Mouse (Mus musculus) limb, embryonic 15.5 days (tissue): ENCODE results near the gene Dlg2. TPM values are rescaled to one million over a fixed set of nuclear protein-coding genes. Genes with fewer than 3 reads are reported as not detected.

Experiments
- ATAC-seq: fragments of 200-750 bp; cut with Nextera tagmentation; 2 replicates; pipeline ENCODE4 v1.8.0; 2017; ENCODE audit warnings: low read depth, moderate TSS enrichment; ENCODE audit not compliant: insufficient number of reproducible peaks, low FRiP score, low TSS enrichment
- H3K27ac ChIP-seq: fragments of 300-500 bp; sonication (generic); 2 replicates; pipeline ENCODE4 v1.5.1; 2015; ENCODE audit warnings: moderate library complexity, mild to moderate bottlenecking, inconsistent platforms
- H3K27me3 ChIP-seq: fragments of 300-500 bp; sonication (generic); 2 replicates; pipeline ENCODE4 v1.6.1; 2015; ENCODE audit warnings: inconsistent platforms
- H3K36me3 ChIP-seq: fragments of 300-500 bp; sonication (generic); 2 replicates; pipeline ENCODE4 v1.6.1; 2015; ENCODE audit warnings: inconsistent platforms
- H3K4me1 ChIP-seq: fragments of 300-500 bp; sonication (generic); 2 replicates; pipeline ENCODE4 v1.6.1; 2015; ENCODE audit warnings: inconsistent platforms
- H3K4me2 ChIP-seq: fragments of 300-500 bp; sonication (generic); 2 replicates; pipeline ENCODE4 v1.6.1; 2015; ENCODE audit warnings: mild to moderate bottlenecking, inconsistent platforms
- H3K4me3 ChIP-seq: fragments of 300-500 bp; sonication (generic); 2 replicates; pipeline ENCODE4 v1.5.1; 2015; ENCODE audit warnings: mild to moderate bottlenecking, inconsistent platforms
- H3K9ac ChIP-seq: fragments of 300-500 bp; sonication (generic); 2 replicates; pipeline ENCODE4 v1.6.1; 2015; ENCODE audit warnings: inconsistent platforms
- H3K9me3 ChIP-seq: fragments of 300-500 bp; sonication (generic); 2 replicates; pipeline ENCODE4 v1.6.1; 2016; ENCODE audit warnings: inconsistent platforms
- WGBS: fragments of 180-500 bp; shearing (Covaris S2); methylation state at CpG from one replicate; pipeline ENCODE4 v1.1.7; 2015; 5-methylcytosine and 5-hydroxymethylcytosine counted together
- polyA plus RNA-seq: library from polyadenylated mRNA; unstranded; fragments of >200 nt; fragmentation: Nextera tagmentation; extraction: Ambion mirVana; gene quantifications from 2 replicates; pipeline ENCODE4 v1.2.1, GENCODE M21; 2015

Gene Dlg2
- polyA plus RNA-seq, 1 experiment from 2014 or later, result 7.6 TPM

DNA sequence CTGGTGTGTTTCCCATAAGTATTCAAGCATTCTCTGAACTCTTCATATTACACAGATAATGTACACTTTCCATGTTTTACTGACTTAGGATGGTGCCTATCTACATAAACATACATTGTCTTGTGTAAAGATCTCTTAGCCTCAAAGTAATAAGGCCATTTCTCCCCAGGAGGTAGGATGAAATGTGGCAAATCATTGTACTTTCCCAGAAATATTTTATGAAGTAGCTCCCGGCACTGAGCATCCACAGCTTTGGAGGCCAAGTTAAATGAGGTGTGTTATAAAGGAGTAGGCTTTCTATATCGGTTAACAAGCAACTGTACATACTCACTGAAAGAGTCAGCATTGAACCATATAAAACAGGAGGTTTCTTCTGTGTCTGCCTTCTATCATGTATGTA lies 1960.7 kb downstream of the Dlg2 start:
- Histone ChIP-seq H3K9ac (no peak overlapping the region), H3K4me1 (no peaks in the 10 kb centered on the region), H3K27me3 (no peaks in the 10 kb centered on the region), H3K36me3 (no peaks in the 10 kb centered on the region), H3K27ac (no peak overlapping the region), H3K4me3 (no peak overlapping the region), H3K9me3 (no peaks in the 10 kb centered on the region), H3K4me2 (no peak overlapping the region)
- WGBS, result 81% methylated on average over 2 of the region's 2 CpGs
- no peak for ATAC-seq

DNA sequence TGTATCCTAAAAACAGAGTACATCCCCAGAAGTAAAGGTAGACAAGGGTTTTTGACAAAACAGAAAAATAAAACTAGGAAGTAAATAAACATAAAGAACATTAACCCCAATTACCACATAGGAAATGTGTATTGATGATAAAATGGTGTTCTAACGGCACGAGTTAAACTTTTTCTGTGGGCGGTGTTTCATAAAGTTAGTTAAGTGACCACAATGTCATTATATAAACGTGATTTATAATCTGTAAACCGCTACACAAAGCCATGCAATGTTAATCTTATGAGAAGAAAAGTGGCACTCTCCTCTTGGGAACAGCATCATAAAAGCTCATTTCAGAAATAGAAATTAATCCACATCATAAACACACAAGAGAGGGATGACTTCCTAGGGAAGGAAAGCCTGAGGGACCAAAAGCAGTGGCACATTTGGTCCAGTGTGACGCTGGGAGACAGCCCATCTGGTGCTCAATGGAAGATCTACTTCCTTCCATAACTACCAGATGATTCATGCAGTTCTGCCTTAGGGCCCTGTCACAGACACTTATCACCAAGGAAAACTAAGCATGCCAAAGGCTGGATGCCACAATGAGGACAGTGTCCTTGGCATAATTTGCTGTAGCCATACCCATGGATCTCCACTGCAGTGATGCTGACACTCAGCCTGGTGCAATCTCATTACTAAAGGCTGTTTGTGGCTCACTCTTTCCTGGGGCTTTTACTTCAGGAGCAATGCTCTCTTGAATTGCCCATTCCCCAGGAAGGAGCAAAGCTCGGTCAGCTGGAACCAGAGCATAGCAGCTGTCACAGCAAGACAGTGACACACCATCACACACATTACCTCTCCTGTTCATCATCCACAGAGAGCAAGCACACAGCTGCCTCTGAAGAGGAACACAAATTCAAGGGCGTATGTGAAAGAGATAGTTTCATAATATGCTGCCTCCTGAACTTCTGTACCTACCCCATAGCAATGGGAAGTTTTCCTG lies 1963.3 kb downstream of the Dlg2 start:
- no peak for ATAC-seq
- no peak overlapping the region for H3K4me3 ChIP-seq
- WGBS, result 67% methylated on average over 8 of the region's 8 CpGs
- H3K27ac ChIP-seq, result no peak overlapping the region
- no peaks in the 10 kb centered on the region for H3K36me3 ChIP-seq
- H3K4me1 ChIP-seq, result no peaks in the 10 kb centered on the region
- H3K4me2 ChIP-seq, result no peak overlapping the region
- no peaks in the 10 kb centered on the region for H3K27me3 ChIP-seq
- H3K9me3 ChIP-seq, result no peaks in the 10 kb centered on the region
- H3K9ac ChIP-seq, result no peak overlapping the region

DNA sequence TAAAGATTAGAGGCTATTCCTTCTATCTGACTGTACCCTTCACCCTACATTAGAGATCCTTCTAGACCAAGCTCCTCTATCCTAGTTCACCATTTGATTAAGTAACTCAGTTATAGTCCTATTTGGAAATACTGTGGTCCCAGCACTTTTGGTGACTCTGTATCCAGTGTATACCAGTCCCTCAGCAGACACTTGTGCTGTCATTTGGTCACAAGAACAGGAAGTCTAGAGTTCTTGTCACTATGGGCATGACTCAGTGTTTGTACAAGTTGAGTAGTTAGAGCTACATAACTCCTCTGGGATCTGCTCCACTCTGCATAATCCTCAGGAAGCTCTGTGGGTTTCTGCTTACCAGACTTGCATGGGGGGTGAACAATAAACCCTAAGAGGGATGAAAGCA lies 1965.1 kb downstream of the Dlg2 start:
- H3K4me3 ChIP-seq, result no peak overlapping the region
- no peak overlapping the region for H3K4me2 ChIP-seq
- no peak overlapping the region for H3K27ac ChIP-seq
- no peaks in the 10 kb centered on the region for H3K27me3 ChIP-seq
- no peaks in the 10 kb centered on the region for H3K4me1 ChIP-seq
- no peak for ATAC-seq
- no peaks in the 10 kb centered on the region for H3K36me3 ChIP-seq
- H3K9ac ChIP-seq, result no peak overlapping the region
- H3K9me3 ChIP-seq, result no peaks in the 10 kb centered on the region

- H3K4me1 ChIP-seq, result no peaks in the 10 kb centered on the region
- no peak overlapping the region for H3K4me3 ChIP-seq
- no peak overlapping the region for H3K4me2 ChIP-seq
- H3K27ac ChIP-seq, result no peak overlapping the region
- no peaks in the 10 kb centered on the region for H3K36me3 ChIP-seq
- H3K9ac ChIP-seq, result no peak overlapping the region
- 78% methylated on average over 4 of the region's 4 CpGs for WGBS
- H3K9me3 ChIP-seq, result no peaks in the 10 kb centered on the region
- ATAC-seq, result no peak
- H3K27me3 ChIP-seq, result no peaks in the 10 kb centered on the region
Measured at GRCm38 (mm10) chr7:92442082-92442481, 1965.6 kb downstream of the Dlg2 start.

- H3K9ac ChIP-seq, result no peak overlapping the region
- no peaks in the 10 kb centered on the region for H3K9me3 ChIP-seq
Measured at GRCm38 (mm10) chr7:92447938-92448337, 1971.5 kb downstream of the Dlg2 start.

DNA sequence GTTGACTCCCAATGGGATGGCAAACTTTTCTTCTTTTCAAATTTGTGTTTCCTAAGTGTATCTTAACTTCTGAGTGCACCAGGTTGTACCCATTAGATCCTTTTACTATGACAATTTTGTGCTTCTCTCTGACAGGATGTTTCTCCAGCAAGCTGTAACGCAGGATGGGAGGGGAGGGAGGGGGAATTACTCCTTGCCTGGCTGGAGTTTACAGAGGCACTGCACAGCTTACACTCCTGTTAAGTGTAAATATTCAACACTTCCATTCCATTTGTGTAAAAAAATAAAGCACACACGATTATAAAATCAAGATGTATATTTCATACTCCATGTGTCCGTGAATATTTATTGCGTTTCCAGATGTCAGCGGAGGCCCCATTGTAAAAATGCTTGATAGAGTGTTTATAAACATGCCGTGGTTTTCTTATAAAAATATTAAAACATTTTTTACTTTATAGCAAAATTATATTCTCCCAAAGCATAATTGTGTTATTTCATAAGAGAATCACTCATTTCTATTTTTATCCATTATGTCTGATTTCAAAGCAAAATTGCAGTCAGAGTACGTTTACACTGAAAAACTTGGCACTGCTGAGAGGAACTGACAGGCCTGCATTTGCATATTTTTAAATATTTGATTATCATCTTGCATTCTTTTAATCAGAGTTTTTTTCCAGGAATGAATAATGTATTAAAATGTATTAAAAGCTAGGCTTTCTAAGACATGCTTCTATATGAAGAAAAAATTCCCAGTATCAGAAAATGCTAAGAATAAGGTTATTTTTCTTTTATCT lies 1972.5 kb downstream of the Dlg2 start:
- no peak overlapping the region for H3K9ac ChIP-seq
- H3K27me3 ChIP-seq, result no peaks in the 10 kb centered on the region
- H3K27ac ChIP-seq, result no peak overlapping the region
- 47% methylated on average over 7 of the region's 7 CpGs for WGBS
- no peak overlapping the region for H3K4me3 ChIP-seq
- H3K4me1 ChIP-seq, result peaks cover 4% of the 10 kb centered on the region; the same call in 1 of the 2 replicates
- no peaks in the 10 kb centered on the region for H3K36me3 ChIP-seq
- no peaks in the 10 kb centered on the region for H3K9me3 ChIP-seq
- H3K4me2 ChIP-seq, result no peak overlapping the region
- no peak for ATAC-seq

More at GRCm38 (mm10) chr7:92447938-92448337, 1971.5 kb downstream of the Dlg2 start:
- no peaks in the 10 kb centered on the region for H3K27me3 ChIP-seq
- no peaks in the 10 kb centered on the region for H3K36me3 ChIP-seq
- no peak overlapping the region for H3K27ac ChIP-seq
- 61% methylated on average over 6 of the region's 6 CpGs for WGBS
- H3K4me2 ChIP-seq, result no peak overlapping the region
- H3K4me3 ChIP-seq, result no peak overlapping the region
- ATAC-seq, result no peak
- H3K4me1 ChIP-seq, result peaks cover 4% of the 10 kb centered on the region; the same call in 1 of the 2 replicates

GRCm38 (mm10) chr7:92454176-92454575 lies 1977.7 kb downstream of the Dlg2 start:
- 71% methylated on average over 2 of the region's 2 CpGs for WGBS
- H3K4me1 ChIP-seq, result peaks cover 5% of the 10 kb centered on the region; the same call in 1 of the 2 replicates
- H3K27ac ChIP-seq, result no peak overlapping the region
- no peaks in the 10 kb centered on the region for H3K27me3 ChIP-seq
- H3K9me3 ChIP-seq, result no peaks in the 10 kb centered on the region
- H3K36me3 ChIP-seq, result no peaks in the 10 kb centered on the region
- ATAC-seq, result no peak
- H3K9ac ChIP-seq, result no peak overlapping the region
- H3K4me2 ChIP-seq, result no peak overlapping the region
- H3K4me3 ChIP-seq, result no peak overlapping the region

- Histone ChIP-seq H3K4me3 (no peak overlapping the region), H3K9me3 (no peaks in the 10 kb centered on the region), H3K4me2 (no peak overlapping the region), H3K36me3 (no peaks in the 10 kb centered on the region), H3K4me1 (peaks cover 5% of the 10 kb centered on the region; the same call in 1 of the 2 replicates), H3K9ac (no peak overlapping the region), H3K27me3 (no peaks in the 10 kb centered on the region), H3K27ac (no peak overlapping the region)
- WGBS, result 53% methylated on average over 5 of the region's 5 CpGs
- ATAC-seq, result no peak
Measured at GRCm38 (mm10) chr7:92455927-92456326, 1979.5 kb downstream of the Dlg2 start.

DNA sequence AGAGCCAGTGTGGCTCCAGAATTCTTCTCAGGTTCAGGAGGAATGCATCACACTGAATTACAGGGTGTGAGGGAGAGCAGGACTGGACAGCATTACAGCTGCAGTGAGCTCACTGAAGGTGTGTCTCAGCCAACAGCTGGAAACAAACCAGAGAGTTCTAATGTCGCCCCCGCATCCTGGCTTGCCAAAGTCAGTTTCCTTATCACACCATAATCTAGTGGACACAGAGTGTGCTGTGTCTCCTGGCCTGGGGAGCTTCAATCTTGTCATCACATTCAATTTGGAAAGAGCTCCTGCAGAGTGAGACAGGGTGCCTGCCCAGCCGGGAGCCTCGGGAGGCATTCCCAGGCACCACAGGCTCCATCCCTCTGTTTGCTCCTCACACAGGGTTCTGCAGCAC lies 1981.3 kb downstream of the Dlg2 start:
- peak; percentile 61; the same call in 1 of the 2 replicates for ATAC-seq
- Histone ChIP-seq H3K9me3 (no peaks in the 10 kb centered on the region), H3K27ac (no peak overlapping the region), H3K9ac (no peak overlapping the region), H3K4me2 (no peak overlapping the region), H3K4me1 (peaks cover 5% of the 10 kb centered on the region; the same call in 1 of the 2 replicates), H3K36me3 (no peaks in the 10 kb centered on the region), H3K27me3 (no peaks in the 10 kb centered on the region), H3K4me3 (no peak overlapping the region)
- WGBS, result 17% methylated on average over 4 of the region's 4 CpGs

DNA sequence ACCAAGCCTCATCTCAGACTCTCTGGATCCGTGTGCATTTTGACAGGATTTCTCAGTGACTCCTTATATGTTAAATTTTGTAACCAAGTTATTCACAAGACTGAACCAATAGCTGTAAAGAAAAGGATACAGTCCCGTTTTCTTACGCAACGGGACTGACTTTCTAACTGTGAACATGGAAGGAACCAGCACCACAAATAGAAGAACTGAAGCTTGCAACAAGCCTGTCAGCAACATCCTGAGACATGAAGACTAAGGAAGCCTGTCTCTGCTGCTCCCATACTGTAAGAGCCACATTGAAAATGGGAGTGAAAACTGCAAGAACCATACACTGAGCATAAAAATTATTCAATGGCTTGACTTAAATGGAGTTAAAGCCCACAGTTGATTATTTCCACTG lies 1981.8 kb downstream of the Dlg2 start:
- no peak for ATAC-seq

DNA sequence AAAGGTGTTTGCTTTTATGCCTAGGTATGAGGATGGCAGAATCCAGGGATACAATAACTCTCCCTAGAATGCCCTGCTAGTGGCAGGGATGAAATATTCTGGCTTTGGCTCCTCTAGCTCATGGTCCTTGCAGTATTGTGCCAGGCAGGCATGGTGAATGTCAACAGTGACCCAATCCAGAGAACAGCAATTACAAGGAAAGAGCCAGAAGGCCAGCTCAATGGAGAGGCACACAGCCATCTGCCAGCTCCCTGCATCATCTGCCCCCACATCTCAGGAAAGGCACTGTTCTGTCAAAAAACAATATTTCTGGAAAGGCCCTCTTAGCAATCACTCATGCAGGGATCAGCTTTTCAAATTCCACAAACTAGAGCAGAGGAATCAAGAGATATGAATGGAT lies 1984.1 kb downstream of the Dlg2 start:
- no peaks in the 10 kb centered on the region for H3K27me3 ChIP-seq
- no peaks in the 10 kb centered on the region for H3K36me3 ChIP-seq
- peaks cover 5% of the 10 kb centered on the region; the same call in 1 of the 2 replicates for H3K4me1 ChIP-seq
- H3K9me3 ChIP-seq, result no peaks in the 10 kb centered on the region
- no peak overlapping the region for H3K27ac ChIP-seq
- no peak overlapping the region for H3K4me2 ChIP-seq
- ATAC-seq, result no peak
- H3K9ac ChIP-seq, result no peak overlapping the region
- no peak overlapping the region for H3K4me3 ChIP-seq

More for the DNA sequence above, 1981.8 kb downstream of the Dlg2 start:
- Histone ChIP-seq H3K4me1 (peaks cover 5% of the 10 kb centered on the region; the same call in 1 of the 2 replicates), H3K9me3 (no peaks in the 10 kb centered on the region), H3K36me3 (no peaks in the 10 kb centered on the region), H3K27ac (no peak overlapping the region), H3K4me3 (no peak overlapping the region), H3K4me2 (no peak overlapping the region), H3K9ac (no peak overlapping the region), H3K27me3 (no peaks in the 10 kb centered on the region)
- 82% methylated on average over 4 of the region's 4 CpGs for WGBS

GRCm38 (mm10) chr7:92461256-92461655 lies 1984.8 kb downstream of the Dlg2 start:
- Histone ChIP-seq H3K9me3 (no peaks in the 10 kb centered on the region), H3K4me2 (no peak overlapping the region), H3K9ac (no peak overlapping the region), H3K36me3 (no peaks in the 10 kb centered on the region), H3K4me3 (no peak overlapping the region), H3K4me1 (peaks cover 5% of the 10 kb centered on the region; the same call in 1 of the 2 replicates), H3K27me3 (no peaks in the 10 kb centered on the region), H3K27ac (no peak overlapping the region)
- WGBS, result 58% methylated on average over 3 of the region's 3 CpGs
- ATAC-seq, result no peak
